Mouse (Mus musculus): ENCODE measurements at regions not wholly inside any gene's neighbourhood (a gene's known extent, or its start where the extent isn't known, plus 50 kb on each side); places are given as distances from the start of the nearest gene placed in this dataset.

DNA sequence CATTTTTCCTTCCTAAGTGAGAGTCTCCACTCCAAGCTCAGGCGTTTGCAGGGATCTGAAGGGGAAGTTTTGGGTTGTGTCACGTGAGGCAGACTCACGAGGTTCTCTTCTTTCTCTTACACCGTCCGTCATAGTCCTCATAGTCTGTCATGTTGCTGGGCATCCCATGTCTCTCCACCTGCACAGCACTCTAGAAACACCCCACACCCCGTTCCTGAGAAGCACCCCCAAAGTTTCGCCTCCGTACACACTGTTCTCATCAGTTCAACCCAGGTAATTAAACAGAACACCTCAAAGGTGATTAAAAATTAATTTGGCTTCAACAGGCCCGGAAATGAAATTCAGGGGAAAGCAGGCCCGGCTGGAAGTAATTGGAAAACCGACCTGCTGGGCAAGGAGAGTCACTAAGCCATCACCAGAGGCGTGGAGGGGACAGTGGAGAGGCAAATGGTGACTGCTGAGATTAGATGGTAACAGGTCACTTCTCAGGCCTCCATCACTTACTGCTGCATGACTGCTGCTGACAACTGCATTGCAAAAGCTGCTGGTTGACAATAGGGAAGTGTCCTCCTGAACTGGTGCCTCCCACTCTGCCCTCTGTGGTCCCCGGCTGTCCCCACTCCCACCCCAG, 63.1 kb upstream of the Smndc1 start:
- Histone ChIP-seq H3K4me2 (no peak overlapping the region), H3K36me3 (ENCODE audit: poor library complexity, severe bottlenecking) (no peaks in the 10 kb centered on the region), H3K9ac (no peak overlapping the region), H3K27me3 (0 out of 2 replicates have a peak, but pooled peaks cover 3% of the 10 kb centered on the region), H3K4me3 (no peak overlapping the region), H3K9me3 (replicated peaks) (no peaks in the 10 kb centered on the region), H3K4me1 (peaks cover 34% of the 10 kb centered on the region), H3K27ac (0 out of 2 replicates have a peak overlapping the region, but pooled peaks have one; percentile 40)
- peak; percentile 1; the same call in 1 of the 2 replicates for ATAC-seq
- 70% methylated on average over 13 of the region's 13 CpGs for WGBS

DNA sequence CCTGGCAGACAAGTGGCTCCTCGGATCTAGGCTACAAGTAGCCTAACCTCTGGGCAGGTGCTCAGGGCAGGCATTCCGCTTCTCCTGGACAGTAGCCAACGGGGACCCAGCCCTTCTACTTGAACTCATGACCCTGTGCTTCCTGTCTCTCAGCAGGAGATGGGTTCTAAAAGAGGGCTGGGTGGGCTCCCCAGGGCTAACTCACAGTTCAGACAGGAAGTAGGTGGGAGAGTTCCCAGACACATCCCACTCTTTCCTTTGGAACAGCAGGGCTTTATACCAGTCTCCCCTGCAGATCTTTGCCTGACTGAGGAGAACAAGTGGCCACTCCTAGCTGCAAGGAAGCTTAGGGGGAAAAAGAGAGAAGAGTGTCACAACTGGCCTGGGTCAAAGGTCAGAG, 62.0 kb upstream of the Smndc1 start:
- 67% methylated on average over 3 of the region's 3 CpGs for WGBS
- H3K36me3 ChIP-seq (ENCODE audit: poor library complexity, severe bottlenecking): no peaks in the 10 kb centered on the region
- no peak overlapping the region for H3K27ac ChIP-seq
- no peaks in the 10 kb centered on the region for H3K27me3 ChIP-seq
- no peaks in the 10 kb centered on the region for H3K9me3 ChIP-seq (replicated peaks)
- H3K4me1 ChIP-seq: peaks cover 43% of the 10 kb centered on the region
- no peak overlapping the region for H3K4me3 ChIP-seq
- H3K4me2 ChIP-seq: no peak overlapping the region
- ATAC-seq: no peak
- no peak overlapping the region for H3K9ac ChIP-seq

DNA sequence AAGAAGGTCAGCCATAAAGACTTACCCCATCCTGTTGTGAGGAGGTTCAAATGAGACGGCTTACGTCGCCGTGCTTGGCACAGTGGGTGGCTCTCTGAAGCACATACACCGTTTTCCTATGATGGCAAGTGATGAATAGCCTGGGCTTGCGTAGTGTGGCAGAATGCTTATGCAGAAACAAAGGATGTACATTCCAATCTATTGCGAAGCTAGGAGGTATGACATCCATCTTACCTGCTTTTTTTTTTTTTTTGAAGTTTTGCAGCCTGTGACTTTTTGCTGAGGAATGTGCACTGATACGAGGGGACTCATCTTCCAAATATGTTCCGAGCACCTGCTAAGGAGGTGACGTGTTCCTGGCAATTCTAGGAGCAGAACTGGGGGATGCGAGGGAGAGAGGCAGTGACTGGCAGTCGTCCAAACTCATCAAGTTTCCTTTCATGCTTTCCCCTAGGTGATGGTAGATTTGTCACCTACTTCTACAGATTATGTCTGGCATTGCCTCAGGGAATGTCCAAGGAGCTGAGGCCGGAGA, 61.1 kb upstream of the Smndc1 start:
- H3K4me1 ChIP-seq: peaks cover 43% of the 10 kb centered on the region
- H3K36me3 ChIP-seq (ENCODE audit: poor library complexity, severe bottlenecking): no peaks in the 10 kb centered on the region
- no peaks in the 10 kb centered on the region for H3K27me3 ChIP-seq
- WGBS: 37% methylated on average over 13 of the region's 13 CpGs
- ATAC-seq: no peak
- no peak overlapping the region for H3K4me3 ChIP-seq
- no peak overlapping the region for H3K9ac ChIP-seq
- H3K9me3 ChIP-seq (replicated peaks): no peaks in the 10 kb centered on the region
- H3K4me2 ChIP-seq: peak overlapping the region; percentile 2; the same call in 1 of the 2 replicates
- H3K27ac ChIP-seq: peak overlapping the region; percentile 40

DNA sequence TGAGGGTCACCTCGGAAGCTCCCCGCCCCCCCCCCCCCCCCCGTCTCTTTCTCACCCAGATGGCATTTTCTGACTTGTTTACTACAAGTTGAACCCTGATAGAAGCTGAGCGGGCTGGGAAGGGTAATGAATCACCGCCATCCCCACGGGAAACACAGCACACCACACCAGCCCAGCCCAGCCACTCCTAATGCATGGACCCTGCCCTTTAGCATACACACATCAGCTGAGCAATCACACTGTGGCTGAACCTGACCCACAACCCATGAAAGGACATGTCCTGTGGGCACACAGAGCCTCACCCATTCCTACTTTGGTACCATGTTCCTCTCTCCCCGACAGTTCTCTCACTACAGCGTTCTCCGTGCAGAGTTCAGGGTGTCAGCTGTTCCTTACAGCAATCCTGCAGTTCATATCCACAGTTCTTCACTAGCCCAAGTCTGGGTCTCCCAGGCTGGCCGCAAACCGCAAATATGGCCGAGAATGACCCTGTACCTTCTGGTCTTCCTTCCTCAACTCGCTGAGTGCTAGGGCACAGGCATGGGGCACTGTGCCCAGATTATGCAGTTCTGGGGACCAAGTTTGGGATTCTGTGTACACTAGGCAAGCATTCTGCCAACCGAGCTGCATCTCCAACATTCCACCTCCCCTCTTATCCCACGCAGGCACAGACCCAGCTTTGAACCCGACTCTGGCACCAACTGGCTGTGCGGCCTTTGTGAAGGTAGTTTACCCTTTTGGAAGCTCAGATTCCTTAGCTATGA, 60.4 kb upstream of the Smndc1 start:
- H3K36me3 ChIP-seq (ENCODE audit: poor library complexity, severe bottlenecking): no peaks in the 10 kb centered on the region
- H3K27me3 ChIP-seq: 0 out of 2 replicates have a peak, but pooled peaks cover 5% of the 10 kb centered on the region
- no peak overlapping the region for H3K9ac ChIP-seq
- H3K9me3 ChIP-seq (replicated peaks): no peaks in the 10 kb centered on the region
- H3K4me3 ChIP-seq: no peak overlapping the region
- H3K27ac ChIP-seq: peak overlapping the region; percentile 40
- no peak for ATAC-seq
- H3K4me2 ChIP-seq: peak overlapping the region; percentile 2; the same call in 1 of the 2 replicates
- 74% methylated on average over 15 of the region's 17 CpGs for WGBS
- peaks cover 43% of the 10 kb centered on the region for H3K4me1 ChIP-seq

DNA sequence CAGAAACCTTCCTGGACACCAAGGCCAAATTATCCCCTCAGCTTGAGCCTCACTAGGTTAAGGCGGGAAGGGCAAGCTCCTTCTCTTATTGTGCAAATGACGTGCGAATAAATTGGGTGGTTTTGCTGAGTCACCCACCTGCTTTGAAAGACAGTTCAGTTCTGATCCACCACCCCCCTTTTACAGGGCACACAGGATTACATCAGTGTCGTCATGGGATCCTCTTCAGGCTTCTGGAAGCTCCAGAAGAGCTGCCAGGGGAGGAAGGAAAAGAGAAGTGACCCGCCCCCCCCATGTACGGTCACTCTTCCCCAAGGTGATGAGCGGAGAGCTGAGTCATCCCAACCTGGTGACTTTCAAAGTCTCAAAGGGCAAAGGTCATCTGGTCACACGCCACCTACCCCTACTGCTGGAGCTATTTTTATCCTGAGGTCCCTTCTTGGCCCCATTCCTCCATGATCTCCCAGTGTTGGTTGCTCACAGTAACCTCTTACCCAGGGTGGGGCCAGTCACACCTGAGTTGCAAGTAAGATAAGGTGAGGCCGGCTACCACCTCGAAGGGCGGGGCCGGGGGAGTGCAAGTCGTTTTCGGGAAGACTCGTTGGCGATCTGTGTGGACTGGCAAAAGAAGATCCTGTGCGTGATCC, 58.9 kb upstream of the Smndc1 start:
- WGBS: 86% methylated on average over 17 of the region's 17 CpGs
- no peak overlapping the region for H3K27ac ChIP-seq
- ATAC-seq: no peak
- no peak overlapping the region for H3K4me2 ChIP-seq
- H3K9ac ChIP-seq: no peak overlapping the region
- H3K4me1 ChIP-seq: peaks cover 43% of the 10 kb centered on the region
- H3K27me3 ChIP-seq: 0 out of 2 replicates have a peak, but pooled peaks cover 5% of the 10 kb centered on the region
- no peaks in the 10 kb centered on the region for H3K9me3 ChIP-seq (replicated peaks)
- no peaks in the 10 kb centered on the region for H3K36me3 ChIP-seq (ENCODE audit: poor library complexity, severe bottlenecking)
- no peak overlapping the region for H3K4me3 ChIP-seq

DNA sequence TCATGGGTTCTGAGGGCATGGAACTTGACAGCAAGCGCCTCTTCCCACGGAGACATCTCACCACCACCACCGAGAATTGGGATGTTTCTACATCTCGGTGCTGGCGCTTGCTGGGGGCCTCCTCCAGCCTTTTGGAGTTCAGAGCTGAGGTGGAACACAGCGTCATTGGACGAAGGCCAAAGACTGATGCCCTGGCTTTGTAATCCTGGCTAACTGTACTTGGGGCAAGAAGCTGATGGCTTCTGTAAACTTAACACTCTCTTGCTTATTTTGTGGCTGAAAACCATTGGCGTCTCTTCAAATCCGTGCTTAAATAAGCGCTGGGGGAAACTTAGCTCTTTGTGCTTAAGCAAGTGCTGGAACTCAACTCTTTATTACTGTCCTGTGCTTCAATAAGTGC, 57.8 kb upstream of the Smndc1 start:
- no peaks in the 10 kb centered on the region for H3K9me3 ChIP-seq (replicated peaks)
- H3K27ac ChIP-seq: no peak overlapping the region
- 71% methylated on average over 10 of the region's 10 CpGs for WGBS
- H3K4me2 ChIP-seq: no peak overlapping the region
- no peak for ATAC-seq
- H3K4me3 ChIP-seq: no peak overlapping the region
- H3K36me3 ChIP-seq (ENCODE audit: poor library complexity, severe bottlenecking): no peaks in the 10 kb centered on the region
- H3K27me3 ChIP-seq: 0 out of 2 replicates have a peak, but pooled peaks cover 5% of the 10 kb centered on the region
- H3K4me1 ChIP-seq: peaks cover 34% of the 10 kb centered on the region
- no peak overlapping the region for H3K9ac ChIP-seq

DNA sequence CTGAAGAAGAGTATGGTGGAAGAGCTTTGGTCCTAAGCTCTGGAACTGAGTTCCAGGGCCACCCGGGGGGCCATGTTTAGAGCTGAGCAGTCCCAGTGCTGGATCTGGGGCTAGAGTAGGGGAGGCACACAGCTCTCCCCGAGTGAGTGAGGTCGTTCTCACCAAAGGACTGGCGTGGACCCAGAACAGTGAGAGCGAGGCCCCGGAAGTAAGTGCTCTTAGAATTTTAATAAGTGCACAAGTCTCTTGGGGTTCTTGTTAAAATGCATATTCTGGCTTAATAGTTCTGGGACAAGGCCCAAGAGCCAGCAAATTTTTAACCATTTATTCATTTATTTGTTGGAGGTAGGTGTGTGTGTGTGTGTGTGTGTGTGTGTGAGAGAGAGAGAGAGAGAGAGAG, 57.4 kb upstream of the Smndc1 start:
- no peak overlapping the region for H3K27ac ChIP-seq
- H3K9me3 ChIP-seq (replicated peaks): no peaks in the 10 kb centered on the region
- no peak for ATAC-seq
- no peak overlapping the region for H3K9ac ChIP-seq
- 0 out of 2 replicates have a peak, but pooled peaks cover 5% of the 10 kb centered on the region for H3K27me3 ChIP-seq
- H3K36me3 ChIP-seq (ENCODE audit: poor library complexity, severe bottlenecking): no peaks in the 10 kb centered on the region
- peaks cover 34% of the 10 kb centered on the region for H3K4me1 ChIP-seq
- H3K4me3 ChIP-seq: no peak overlapping the region
- 35% methylated on average over 6 of the region's 6 CpGs for WGBS
- no peak overlapping the region for H3K4me2 ChIP-seq

DNA sequence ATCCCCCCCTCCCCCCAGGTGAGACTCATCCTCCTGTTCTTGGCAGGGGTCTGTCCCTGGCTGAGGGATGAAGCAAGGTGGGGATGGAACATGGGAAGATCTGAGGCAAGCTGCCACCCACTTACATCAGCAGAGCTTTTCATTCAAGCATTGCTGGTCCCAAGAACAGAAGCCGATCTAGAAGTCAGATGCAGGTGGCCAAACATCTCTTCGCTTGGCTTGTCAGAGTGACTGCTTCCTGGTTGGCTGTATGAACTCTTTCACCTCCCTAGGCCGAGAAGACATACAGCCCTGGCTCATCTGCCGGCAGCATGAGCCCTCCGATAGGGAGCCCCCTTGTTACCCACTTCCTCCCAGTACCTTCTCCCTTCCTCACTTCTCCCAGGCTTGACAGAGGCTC, 55.8 kb upstream of the Smndc1 start:
- Histone ChIP-seq H3K27me3 (0 out of 2 replicates have a peak, but pooled peaks cover 5% of the 10 kb centered on the region), H3K9ac (no peak overlapping the region), H3K9me3 (replicated peaks) (no peaks in the 10 kb centered on the region), H3K4me3 (no peak overlapping the region), H3K27ac (no peak overlapping the region), H3K36me3 (ENCODE audit: poor library complexity, severe bottlenecking) (no peaks in the 10 kb centered on the region), H3K4me2 (no peak overlapping the region), H3K4me1 (peaks cover 23% of the 10 kb centered on the region)
- no peak for ATAC-seq
- WGBS: 78% methylated on average over 5 of the region's 5 CpGs

DNA sequence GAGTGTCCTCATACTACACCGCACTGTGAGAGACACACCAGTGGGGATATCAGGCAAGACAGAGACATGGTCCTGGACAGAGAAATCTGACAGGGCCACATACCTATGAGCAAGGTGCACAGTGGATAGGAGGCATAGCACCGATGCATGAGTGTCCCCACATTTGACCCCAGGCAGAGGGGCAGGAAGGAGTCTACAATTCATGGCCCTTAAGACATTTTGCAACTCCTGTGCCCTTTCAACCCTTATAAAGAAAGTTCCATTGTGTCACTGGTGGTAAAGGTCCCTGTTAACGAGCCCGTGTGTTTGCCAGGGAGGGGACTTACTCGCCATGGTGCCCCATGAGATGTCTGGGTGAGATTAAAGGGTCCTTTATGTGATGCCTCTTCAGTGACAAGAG, 54.3 kb upstream of the Smndc1 start:
- no peak overlapping the region for H3K4me2 ChIP-seq
- no peak overlapping the region for H3K4me3 ChIP-seq
- ATAC-seq: no peak
- peaks cover 27% of the 10 kb centered on the region for H3K4me1 ChIP-seq
- H3K9ac ChIP-seq: no peak overlapping the region
- H3K27ac ChIP-seq: no peak overlapping the region
- 0 out of 2 replicates have a peak, but pooled peaks cover 5% of the 10 kb centered on the region for H3K27me3 ChIP-seq
- WGBS: 27% methylated on average over 5 of the region's 5 CpGs
- H3K9me3 ChIP-seq (replicated peaks): no peaks in the 10 kb centered on the region
- H3K36me3 ChIP-seq (ENCODE audit: poor library complexity, severe bottlenecking): no peaks in the 10 kb centered on the region

DNA sequence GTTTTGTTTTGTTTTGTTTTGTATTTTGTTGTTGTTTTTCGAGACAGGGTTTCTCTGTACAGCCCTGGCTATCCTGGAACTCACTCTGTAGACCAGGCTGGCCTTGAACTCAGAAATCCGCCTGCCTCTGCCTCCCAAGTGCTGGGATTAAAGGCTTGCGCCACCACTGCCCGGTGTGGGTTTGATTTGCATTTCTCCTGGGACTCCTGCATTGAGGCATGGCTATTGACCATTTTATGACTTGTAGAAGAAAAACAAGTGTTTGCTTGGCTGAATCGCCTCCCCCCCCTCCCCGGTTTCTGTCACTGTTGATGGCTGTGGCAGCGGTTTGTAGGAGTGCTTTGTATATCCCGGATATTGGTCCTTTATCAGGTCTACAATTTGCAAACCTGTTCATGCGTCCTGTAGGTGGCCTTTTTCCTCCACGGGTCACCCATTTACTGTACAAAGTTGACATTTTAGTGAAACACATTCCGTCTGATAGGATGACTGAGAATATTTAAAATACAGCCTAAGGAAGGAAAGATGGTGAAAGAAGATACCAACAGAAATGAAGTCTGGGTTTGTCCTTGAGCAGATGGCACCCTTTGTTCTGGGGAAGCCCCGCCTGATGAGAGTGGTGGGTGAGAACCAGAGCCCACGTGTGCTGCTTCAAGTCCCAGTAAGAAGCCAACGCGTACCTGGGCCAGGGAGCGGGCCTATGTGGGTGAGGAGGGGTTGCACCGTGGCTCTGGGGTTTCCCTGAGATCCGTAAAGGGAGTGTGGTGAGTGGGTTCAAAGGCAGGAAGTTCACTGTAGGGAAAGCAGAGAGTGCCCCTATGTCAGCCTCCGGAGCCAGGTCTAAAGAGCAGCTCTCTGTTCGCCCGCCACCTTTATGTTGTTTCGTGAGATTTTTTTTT, 52.6 kb upstream of the Smndc1 start:
- H3K9me3 ChIP-seq (replicated peaks): no peaks in the 10 kb centered on the region
- no peak overlapping the region for H3K4me3 ChIP-seq
- no peak overlapping the region for H3K9ac ChIP-seq
- no peak overlapping the region for H3K4me2 ChIP-seq
- H3K36me3 ChIP-seq (ENCODE audit: poor library complexity, severe bottlenecking): no peaks in the 10 kb centered on the region
- 0 out of 2 replicates have a peak, but pooled peaks cover 5% of the 10 kb centered on the region for H3K27me3 ChIP-seq
- 86% methylated on average over 22 of the region's 22 CpGs for WGBS
- H3K4me1 ChIP-seq: peaks cover 20% of the 10 kb centered on the region
- ATAC-seq: no peak
- no peak overlapping the region for H3K27ac ChIP-seq

DNA sequence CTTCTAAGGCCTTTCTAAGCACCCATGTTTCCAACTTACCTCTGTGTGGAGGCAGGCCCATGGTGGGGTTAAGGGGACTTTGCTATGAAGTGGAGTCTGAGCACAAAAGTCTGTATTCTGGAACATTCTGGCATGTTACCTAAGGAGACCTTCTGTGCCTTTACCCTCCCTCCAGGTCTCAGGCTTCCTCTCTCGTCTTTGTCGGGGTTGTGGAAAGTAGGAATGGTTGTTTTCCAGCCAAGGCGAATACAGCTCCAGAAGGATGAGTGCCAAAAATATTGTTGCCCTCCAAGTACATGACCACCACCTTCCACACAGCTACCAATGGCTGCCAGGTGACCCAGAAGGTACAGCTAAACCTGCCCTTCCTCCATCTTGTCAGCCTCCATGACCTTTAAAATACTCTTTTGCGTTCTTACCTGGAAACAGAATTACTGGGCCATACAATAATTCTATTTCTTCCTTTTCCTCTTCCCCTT, 51.8 kb upstream of the Smndc1 start:
- no peak overlapping the region for H3K27ac ChIP-seq

More for the DNA sequence above, 51.8 kb upstream of the Smndc1 start:
- H3K4me2 ChIP-seq: no peak overlapping the region
- peaks cover 15% of the 10 kb centered on the region for H3K4me1 ChIP-seq
- WGBS: 97% methylated on average over 4 of the region's 4 CpGs
- H3K9me3 ChIP-seq (replicated peaks): no peaks in the 10 kb centered on the region
- no peak for ATAC-seq
- no peak overlapping the region for H3K9ac ChIP-seq
- H3K27me3 ChIP-seq: 0 out of 2 replicates have a peak, but pooled peaks cover 5% of the 10 kb centered on the region
- no peaks in the 10 kb centered on the region for H3K36me3 ChIP-seq (ENCODE audit: poor library complexity, severe bottlenecking)
- no peak overlapping the region for H3K4me3 ChIP-seq
